Mouse (Mus musculus) midbrain, embryonic 15.5 days (tissue): ENCODE data around the gene Etfrf1. TPM values are rescaled to one million over a fixed set of nuclear protein-coding genes. Genes with fewer than 3 reads are reported as not detected.

ENCODE experiments used
- ATAC-seq: fragments of 200-750 bp; cut with Nextera tagmentation; replicated peaks from 2 replicates; pipeline ENCODE4 v1.8.0; 2017; ENCODE audit warnings: moderate TSS enrichment
- H3K27ac ChIP-seq: fragments of 300-500 bp; sonication (generic); 2 replicates; pipeline ENCODE4 v1.5.1; 2015; ENCODE audit warnings: mild to moderate bottlenecking, inconsistent platforms
- H3K27me3 ChIP-seq: fragments of 300-500 bp; sonication (generic); replicated peaks from 2 replicates; pipeline ENCODE4 v1.6.1; 2015; ENCODE audit warnings: inconsistent platforms
- H3K36me3 ChIP-seq: fragments of 300-500 bp; sonication (generic); replicated peaks from 2 replicates; pipeline ENCODE4 v1.6.1; 2015; ENCODE audit warnings: inconsistent platforms
- H3K4me1 ChIP-seq: fragments of 300-500 bp; sonication (generic); 2 replicates; pipeline ENCODE4 v1.6.1; 2015; ENCODE audit warnings: inconsistent platforms
- H3K4me2 ChIP-seq: fragments of 300-500 bp; sonication (generic); 2 replicates; pipeline ENCODE4 v1.6.1; 2015; ENCODE audit warnings: inconsistent platforms, mild to moderate bottlenecking, moderate library complexity
- H3K4me3 ChIP-seq: fragments of 300-500 bp; sonication (generic); 2 replicates; pipeline ENCODE4 v1.5.1; 2015; ENCODE audit warnings: mild to moderate bottlenecking, inconsistent platforms
- H3K9ac ChIP-seq: fragments of 300-500 bp; sonication (generic); 2 replicates; pipeline ENCODE4 v1.6.1; 2015; ENCODE audit warnings: mild to moderate bottlenecking, inconsistent platforms
- H3K9me3 ChIP-seq: fragments of 300-500 bp; sonication (generic); 2 replicates; pipeline ENCODE4 v1.6.1; 2016; ENCODE audit warnings: inconsistent platforms
- WGBS: fragments of 180-500 bp; shearing (Covaris S2); methylation state at CpG from one replicate; pipeline ENCODE4 v1.1.7; 2015; ENCODE audit warnings: mixed read lengths; 5-methylcytosine and 5-hydroxymethylcytosine counted together
- polyA plus RNA-seq: library from polyadenylated mRNA; unstranded; fragments of >200 nt; fragmentation: Nextera tagmentation; extraction: Ambion mirVana; gene quantifications from 2 replicates; pipeline ENCODE4 v1.2.1, GENCODE M21; 2015

The Etfrf1 gene
- polyA plus RNA-seq, 1 experiment from 2014 or later: 24.2 TPM

GRCm38 (mm10) chr6:145235367-145235766 is 24.4 kb downstream of the Etfrf1 start:
- Histone ChIP-seq H3K4me1 (no peaks in the 10 kb centered on the region), H3K27ac (no peak overlapping the region), H3K9ac (no peak overlapping the region), H3K9me3 (no peaks in the 10 kb centered on the region), H3K4me2 (no peak overlapping the region), H3K36me3 (no peaks in the 10 kb centered on the region; the same call in 1 of the 2 replicates), H3K4me3 (no peak overlapping the region), H3K27me3 (no peaks in the 10 kb centered on the region)
- WGBS: 86% methylated on average over 6 of the region's 6 CpGs
- ATAC-seq: no peak

DNA sequence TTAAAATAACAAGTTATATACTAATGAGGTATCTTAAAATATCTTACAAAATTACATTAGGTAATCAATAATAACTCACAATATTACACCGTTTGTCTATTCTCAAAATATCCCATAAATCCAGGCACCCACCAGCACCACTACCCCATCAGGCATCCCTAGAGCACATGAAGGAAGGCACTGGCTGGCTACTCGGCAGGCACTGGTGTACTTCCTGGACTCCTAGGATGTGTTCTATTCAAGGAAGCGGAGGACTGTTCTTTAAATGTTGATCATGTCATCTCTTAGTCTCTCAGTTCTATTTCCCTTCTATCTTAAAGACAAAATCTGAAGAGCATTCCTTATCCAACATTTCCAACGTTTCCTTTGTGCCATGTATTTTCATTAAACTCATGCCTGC is 26.2 kb downstream of the Etfrf1 start:
- H3K36me3 ChIP-seq: no peaks in the 10 kb centered on the region
- H3K4me1 ChIP-seq: no peaks in the 10 kb centered on the region
- H3K9me3 ChIP-seq: no peaks in the 10 kb centered on the region
- no peak overlapping the region for H3K27ac ChIP-seq
- 85% methylated on average over 4 of the region's 4 CpGs for WGBS
- no peak overlapping the region for H3K9ac ChIP-seq
- H3K27me3 ChIP-seq: no peaks in the 10 kb centered on the region
- H3K4me2 ChIP-seq: no peak overlapping the region
- no peak for ATAC-seq
- no peak overlapping the region for H3K4me3 ChIP-seq

DNA sequence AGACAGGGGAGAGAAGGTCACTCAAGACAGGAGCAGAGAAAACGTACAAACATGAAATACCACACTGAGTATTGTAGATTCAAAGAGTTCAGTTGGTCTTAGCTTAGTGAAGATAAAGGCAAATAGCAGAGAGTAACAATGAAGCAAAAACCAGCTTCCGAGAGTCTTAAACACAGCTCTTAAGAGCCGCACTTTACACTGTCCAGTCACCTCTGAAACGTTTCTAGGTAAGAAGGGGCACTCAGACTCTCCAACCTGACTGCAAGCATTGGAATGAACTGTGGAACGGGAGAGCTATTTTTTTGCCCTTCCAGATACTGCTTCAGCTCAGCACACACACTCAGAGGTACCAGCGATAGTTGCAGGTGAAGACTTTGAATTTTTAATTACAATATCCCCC is 29.4 kb downstream of the Etfrf1 start:
- WGBS: 91% methylated on average over 6 of the region's 6 CpGs
- no peaks in the 10 kb centered on the region for H3K4me1 ChIP-seq

DNA sequence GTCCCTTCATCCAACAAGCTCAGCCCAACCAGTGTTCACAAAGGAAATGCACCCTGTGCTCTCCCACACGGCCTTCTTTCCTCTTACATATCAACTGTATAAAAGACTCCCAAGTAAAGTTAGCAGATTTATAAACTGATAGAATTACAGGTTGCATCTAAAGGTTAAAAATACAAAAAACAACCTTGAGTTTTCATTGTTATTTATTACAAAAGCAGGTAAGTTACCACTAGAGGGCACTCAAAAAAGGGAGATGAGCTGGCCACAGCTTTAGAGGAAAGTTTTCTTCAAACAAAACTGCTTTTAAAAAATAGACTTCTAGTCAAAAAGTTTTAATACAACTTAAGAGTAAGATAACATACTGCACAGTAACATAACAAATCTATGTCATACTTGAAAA is 31.6 kb downstream of the Etfrf1 start:
- Histone ChIP-seq H3K4me1 (peaks cover 7% of the 10 kb centered on the region), H3K27ac (no peak overlapping the region), H3K4me3 (no peak overlapping the region), H3K27me3 (no peaks in the 10 kb centered on the region), H3K9ac (no peak overlapping the region), H3K36me3 (no peaks in the 10 kb centered on the region), H3K9me3 (no peaks in the 10 kb centered on the region), H3K4me2 (no peak overlapping the region)
- no peak for ATAC-seq
- 45% methylated on average over 1 of the region's 1 CpGs for WGBS

More for the DNA sequence above, 29.4 kb downstream of the Etfrf1 start:
- Histone ChIP-seq H3K27ac (no peak overlapping the region), H3K9ac (no peak overlapping the region), H3K36me3 (no peaks in the 10 kb centered on the region), H3K27me3 (no peaks in the 10 kb centered on the region), H3K4me2 (no peak overlapping the region), H3K9me3 (no peaks in the 10 kb centered on the region), H3K4me3 (no peak overlapping the region)
- no peak for ATAC-seq

DNA sequence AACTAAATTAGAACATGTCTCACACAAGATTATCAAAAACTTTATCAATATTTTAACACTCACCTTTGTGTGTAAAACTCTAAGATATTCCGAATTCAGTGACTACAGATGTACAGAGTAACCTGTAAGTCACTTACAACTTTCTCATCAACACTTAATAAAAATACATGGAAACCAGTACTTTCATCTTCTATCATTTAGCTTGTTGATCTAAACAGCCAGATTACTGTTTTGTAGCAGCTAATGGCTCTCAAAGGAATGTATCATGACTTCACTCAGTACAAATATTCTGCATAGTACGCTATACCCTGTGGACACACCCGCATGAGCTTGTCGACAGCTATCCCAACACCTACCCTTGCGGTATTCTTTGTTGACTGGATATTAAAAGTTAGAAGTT is 35.9 kb downstream of the Etfrf1 start:
- Histone ChIP-seq H3K36me3 (no peaks in the 10 kb centered on the region), H3K4me2 (no peak overlapping the region), H3K9me3 (no peaks in the 10 kb centered on the region), H3K27me3 (no peaks in the 10 kb centered on the region), H3K9ac (no peak overlapping the region), H3K4me1 (peaks cover 23% of the 10 kb centered on the region), H3K4me3 (no peak overlapping the region), H3K27ac (no peak overlapping the region)
- ATAC-seq: no peak
- 93% methylated on average over 5 of the region's 5 CpGs for WGBS

DNA sequence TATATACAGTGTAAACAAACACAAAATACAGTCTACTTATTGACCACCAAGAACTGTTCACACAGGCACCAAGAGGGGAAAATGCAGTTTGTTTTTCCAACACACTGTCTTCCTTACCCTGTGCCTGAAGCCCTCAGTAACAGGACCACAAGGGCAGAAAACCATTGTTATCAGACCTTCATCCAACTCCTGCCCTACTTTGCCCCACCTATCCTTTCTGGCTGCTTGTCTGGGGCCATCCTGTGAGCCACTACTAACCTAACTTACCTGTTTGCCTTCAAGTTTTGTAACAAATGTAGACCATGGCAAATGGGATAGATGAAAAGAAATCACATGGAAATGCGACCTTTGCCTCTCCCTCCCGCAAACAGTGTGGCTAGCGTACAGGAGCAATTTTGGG is 37.0 kb downstream of the Etfrf1 start:
- H3K27me3 ChIP-seq: no peaks in the 10 kb centered on the region
- H3K4me2 ChIP-seq: peak overlapping the region; percentile 77
- H3K9ac ChIP-seq: 0 out of 2 replicates have a peak overlapping the region, but pooled peaks have one; percentile 8
- ATAC-seq: no peak
- WGBS: 59% methylated on average over 3 of the region's 3 CpGs
- no peak overlapping the region for H3K27ac ChIP-seq
- no peaks in the 10 kb centered on the region for H3K9me3 ChIP-seq
- peak overlapping the region; percentile 12; the same call in 1 of the 2 replicates for H3K4me3 ChIP-seq
- H3K36me3 ChIP-seq: no peaks in the 10 kb centered on the region
- peaks cover 23% of the 10 kb centered on the region for H3K4me1 ChIP-seq

DNA sequence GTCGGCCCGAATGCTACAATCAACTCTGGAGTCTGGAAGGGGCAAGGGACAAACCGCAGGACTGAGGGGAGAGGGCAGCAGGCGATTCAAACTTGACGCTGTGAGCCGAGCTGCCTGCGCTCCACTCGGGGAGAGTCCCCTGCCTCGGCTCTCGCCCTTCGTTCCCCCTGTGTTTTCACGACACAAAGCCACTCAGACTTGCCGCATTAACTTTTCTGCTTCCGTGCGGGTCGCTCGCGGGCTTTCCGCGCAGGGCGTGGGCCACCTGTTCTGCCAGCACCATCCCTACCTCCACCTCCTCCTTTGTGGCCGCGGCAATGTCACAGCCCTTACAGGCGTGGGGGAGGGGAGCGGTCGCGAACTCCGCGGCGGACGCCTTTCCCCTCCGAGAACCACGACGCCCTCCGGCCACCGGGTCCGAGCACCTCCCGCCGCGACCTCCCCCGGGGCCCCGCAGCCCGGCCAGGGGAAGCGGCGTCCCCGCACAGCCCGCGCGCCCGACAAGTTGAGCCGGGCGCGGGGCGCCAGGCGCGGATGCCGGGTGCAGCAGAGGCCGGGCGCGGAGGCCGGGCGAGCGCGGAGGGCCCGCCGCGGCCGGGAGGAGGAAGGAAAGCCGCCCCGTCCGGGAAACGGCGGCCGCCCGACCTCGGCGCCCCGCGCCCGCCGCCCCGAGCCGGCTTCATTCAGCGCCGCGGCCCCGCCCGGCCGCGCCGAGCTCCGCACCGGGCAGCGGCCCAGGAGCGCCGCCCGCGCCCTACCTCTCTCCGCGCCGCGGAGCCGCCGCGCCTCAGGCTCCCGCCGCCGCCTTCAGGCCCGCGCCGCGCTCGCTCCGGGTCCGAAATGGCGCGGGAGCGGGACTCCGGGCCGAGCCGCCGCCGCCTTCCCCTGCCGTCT is 38.6 kb downstream of the Etfrf1 start:
- Histone ChIP-seq H3K27ac (peak overlapping the region; percentile 91), H3K4me2 (peak overlapping the region; percentile 77), H3K36me3 (no peaks in the 10 kb centered on the region), H3K9me3 (no peaks in the 10 kb centered on the region), H3K4me3 (peak overlapping the region; percentile 68), H3K4me1 (peaks cover 23% of the 10 kb centered on the region), H3K27me3 (no peaks in the 10 kb centered on the region), H3K9ac (peak overlapping the region; percentile 74)
- WGBS: under 1% methylated on average over 80 of the region's 124 CpGs
- peak; percentile 63 for ATAC-seq

- WGBS: under 1% methylated on average over 64 of the region's 83 CpGs
Measured at GRCm38 (mm10) chr6:145250185-145250791, 39.4 kb downstream of the Etfrf1 start, which contains the start of gene Kras. Gene Kras (minus strand): TSS chr6:145250239.

GRCm38 (mm10) chr6:145250820-145251219 is 39.9 kb downstream of the Etfrf1 start:
- Histone ChIP-seq H3K4me3 (peak overlapping the region; percentile 68), H3K36me3 (no peaks in the 10 kb centered on the region), H3K27me3 (no peaks in the 10 kb centered on the region), H3K9me3 (no peaks in the 10 kb centered on the region), H3K9ac (peak overlapping the region; percentile 74), H3K27ac (peak overlapping the region; percentile 91), H3K4me1 (peaks cover 23% of the 10 kb centered on the region), H3K4me2 (peak overlapping the region; percentile 77)
- ATAC-seq: peak; percentile 56
- WGBS: 11% methylated on average over 16 of the region's 16 CpGs

More at GRCm38 (mm10) chr6:145250185-145250791, 39.4 kb downstream of the Etfrf1 start, which contains the start of gene Kras:
- Histone ChIP-seq H3K27me3 (no peaks in the 10 kb centered on the region), H3K4me2 (peak within 1 kb of the TSS; percentile 77), H3K36me3 (no peaks in the 10 kb centered on the region), H3K9me3 (no peaks in the 10 kb centered on the region), H3K4me1 (peaks cover 23% of the 10 kb centered on the region), H3K9ac (peak within 1 kb of the TSS; percentile 74), H3K4me3 (peak within 1 kb of the TSS; percentile 68), H3K27ac (peak within 1 kb of the TSS; percentile 91)
- ATAC-seq: peak; percentile 92

DNA sequence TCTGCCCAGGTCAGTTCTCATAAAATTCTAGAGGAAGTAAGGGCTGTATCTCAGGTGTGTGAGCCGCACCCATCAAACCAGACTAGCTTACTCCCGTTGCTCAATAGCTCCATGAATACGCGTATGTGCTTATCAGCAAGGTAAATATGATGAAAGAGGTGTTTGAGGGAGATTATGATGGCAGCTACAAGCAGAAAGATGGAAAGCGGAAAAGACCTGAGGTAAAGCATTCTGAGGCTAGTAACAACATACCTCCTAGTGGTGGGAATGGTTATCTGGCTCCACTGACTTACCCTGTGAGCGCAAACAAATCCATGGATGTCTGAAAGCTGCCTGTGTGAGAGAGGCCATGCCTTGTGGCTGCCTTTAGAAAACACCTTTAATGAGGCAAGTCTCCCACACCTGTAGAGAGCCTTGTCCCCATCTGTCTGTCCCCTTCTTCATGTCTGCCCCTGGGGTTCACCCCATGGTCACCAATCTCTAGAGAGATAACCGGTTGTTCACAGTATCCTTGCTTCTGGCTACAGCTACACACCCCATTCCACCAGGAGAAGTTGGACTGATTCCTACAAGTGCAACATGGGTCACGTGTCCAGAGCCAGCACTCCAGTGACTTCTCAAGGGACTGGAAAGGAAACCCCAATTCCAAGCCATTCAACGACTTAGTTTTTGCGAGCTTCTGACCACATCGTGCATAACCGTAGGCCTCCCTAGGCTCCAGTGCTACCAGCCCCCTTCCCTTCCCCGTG is 45.2 kb downstream of the Etfrf1 start:
- WGBS: 86% methylated on average over 13 of the region's 13 CpGs
- H3K4me2 ChIP-seq: no peak overlapping the region
- H3K4me1 ChIP-seq: peaks cover 3% of the 10 kb centered on the region; the same call in 1 of the 2 replicates
- no peak overlapping the region for H3K4me3 ChIP-seq
- H3K27ac ChIP-seq: no peak overlapping the region
- H3K9me3 ChIP-seq: no peaks in the 10 kb centered on the region
- no peaks in the 10 kb centered on the region for H3K27me3 ChIP-seq
- no peaks in the 10 kb centered on the region for H3K36me3 ChIP-seq
- no peak overlapping the region for H3K9ac ChIP-seq
- ATAC-seq: no peak

- Histone ChIP-seq H3K4me1 (no peaks in the 10 kb centered on the region), H3K36me3 (no peaks in the 10 kb centered on the region), H3K27me3 (no peaks in the 10 kb centered on the region), H3K9me3 (no peaks in the 10 kb centered on the region), H3K4me3 (no peak overlapping the region), H3K27ac (no peak overlapping the region), H3K9ac (no peak overlapping the region), H3K4me2 (no peak overlapping the region)
- WGBS: 53% methylated on average over 2 of the region's 2 CpGs
- ATAC-seq: no peak
Measured at GRCm38 (mm10) chr6:145256701-145257073, 45.8 kb downstream of the Etfrf1 start.

GRCm38 (mm10) chr6:145262314-145262713 is 51.4 kb downstream of the Etfrf1 start:
- WGBS: 77% methylated on average over 7 of the region's 7 CpGs
- Histone ChIP-seq H3K4me2 (no peak overlapping the region), H3K9ac (no peak overlapping the region), H3K36me3 (no peaks in the 10 kb centered on the region), H3K4me3 (no peak overlapping the region), H3K9me3 (no peaks in the 10 kb centered on the region), H3K4me1 (no peaks in the 10 kb centered on the region), H3K27me3 (no peaks in the 10 kb centered on the region), H3K27ac (no peak overlapping the region)
- no peak for ATAC-seq
